Mouse (Mus musculus): ENCODE data around the gene Rhot2. TPM values are rescaled to one million over a fixed set of nuclear protein-coding genes. Genes with fewer than 3 reads are reported as not detected.

Rhot2 gene
- polyA plus RNA-seq, 1 experiment from 2014 or later: 9.2 TPM

Small RNA genes lying within 50 kb of the gene (microRNA-seq; reads per million reads assigned to microRNA genes)
- not detected for gene Mir3082

Other genes with a start within 250 kb of the Rhot2 start
- 0.63 and 2.2 TPM in 2 replicates for gene Gng13, start 127.7 kb downstream of the Rhot2 start, polyA plus RNA-seq (2015; fragmentation: Nextera tagmentation; extraction: Ambion mirVana)
- gene Chtf18, start 117.4 kb downstream of the Rhot2 start, polyA plus RNA-seq (2015; fragmentation: Nextera tagmentation; extraction: Ambion mirVana): 6.3 and 7.4 TPM in 2 replicates
- 8.7 and 12.9 TPM in 2 replicates for gene Rpusd1, start 117.2 kb downstream of the Rhot2 start, polyA plus RNA-seq (2015; fragmentation: Nextera tagmentation; extraction: Ambion mirVana)
- gene Mslnl, start 108.8 kb downstream of the Rhot2 start, polyA plus RNA-seq (2015; fragmentation: Nextera tagmentation; extraction: Ambion mirVana): 0.06 and 0.07 TPM in 2 replicates
- gene Msln, start 90.5 kb downstream of the Rhot2 start, polyA plus RNA-seq (2015; fragmentation: Nextera tagmentation; extraction: Ambion mirVana): 160 and 189 TPM in 2 replicates
- 19.4 and 20.0 TPM in 2 replicates for gene Narfl, start 71.1 kb downstream of the Rhot2 start, polyA plus RNA-seq (2015; fragmentation: Nextera tagmentation; extraction: Ambion mirVana)
- gene Haghl, start 59.2 kb downstream of the Rhot2 start, polyA plus RNA-seq (2015; fragmentation: Nextera tagmentation; extraction: Ambion mirVana): 37.6 and 41.6 TPM in 2 replicates
- 0.24 and 0.27 TPM in 2 replicates for gene Ccdc78, start 58.3 kb downstream of the Rhot2 start, polyA plus RNA-seq (2015; fragmentation: Nextera tagmentation; extraction: Ambion mirVana)
- 79.0 and 85.2 TPM in 2 replicates for gene Fam173a, start 52.0 kb downstream of the Rhot2 start, polyA plus RNA-seq (2015; fragmentation: Nextera tagmentation; extraction: Ambion mirVana)
- 0.25 TPM in 1 of 2 replicates, not detected in the other for gene AC134908.4, start 49.2 kb downstream of the Rhot2 start, polyA plus RNA-seq (2015; fragmentation: Nextera tagmentation; extraction: Ambion mirVana)
- 22.7 and 22.9 TPM in 2 replicates for gene Metrn, start 47.7 kb downstream of the Rhot2 start, polyA plus RNA-seq (2015; fragmentation: Nextera tagmentation; extraction: Ambion mirVana)
- 1.4 and 1.8 TPM in 2 replicates for gene Fbxl16, start 35.8 kb downstream of the Rhot2 start, polyA plus RNA-seq (2015; fragmentation: Nextera tagmentation; extraction: Ambion mirVana)
- gene Wdr24, start 21.2 kb downstream of the Rhot2 start, polyA plus RNA-seq (2015; fragmentation: Nextera tagmentation; extraction: Ambion mirVana): 10.9 and 11.6 TPM in 2 replicates
- gene Jmjd8, start 16.0 kb downstream of the Rhot2 start, polyA plus RNA-seq (2015; fragmentation: Nextera tagmentation; extraction: Ambion mirVana): 29.1 and 29.4 TPM in 2 replicates
- gene Stub1, start 11.4 kb downstream of the Rhot2 start, polyA plus RNA-seq (2015; fragmentation: Nextera tagmentation; extraction: Ambion mirVana): 207 and 208 TPM in 2 replicates
- 5.1 and 6.3 TPM in 2 replicates for gene Rhbdl1, start 7.6 kb downstream of the Rhot2 start, polyA plus RNA-seq (2015; fragmentation: Nextera tagmentation; extraction: Ambion mirVana)
- 1.8 and 2.3 TPM in 2 replicates for gene Gm20683, start 3.1 kb downstream of the Rhot2 start, polyA plus RNA-seq (2015; fragmentation: Nextera tagmentation; extraction: Ambion mirVana)
- 5.9 and 6.2 TPM in 2 replicates for gene Wdr90, start 16.6 kb upstream of the Rhot2 start, polyA plus RNA-seq (2015; fragmentation: Nextera tagmentation; extraction: Ambion mirVana)
- 13.1 and 18.2 TPM in 2 replicates for gene Mcrip2, start 23.9 kb upstream of the Rhot2 start, polyA plus RNA-seq (2015; fragmentation: Nextera tagmentation; extraction: Ambion mirVana)
- 36.1 and 44.4 TPM in 2 replicates for gene Mettl26, start 30.2 kb upstream of the Rhot2 start, polyA plus RNA-seq (2015; fragmentation: Nextera tagmentation; extraction: Ambion mirVana)
- 0.12 and 0.22 TPM in 2 replicates for gene Wfikkn1, start 36.0 kb upstream of the Rhot2 start, polyA plus RNA-seq (2015; fragmentation: Nextera tagmentation; extraction: Ambion mirVana)
- 16.7 and 18.7 TPM in 2 replicates for gene Rab40c, start 74.9 kb upstream of the Rhot2 start, polyA plus RNA-seq (2015; fragmentation: Nextera tagmentation; extraction: Ambion mirVana)
- 27.5 and 29.1 TPM in 2 replicates for gene Pigq, start 100.1 kb upstream of the Rhot2 start, polyA plus RNA-seq (2015; fragmentation: Nextera tagmentation; extraction: Ambion mirVana)
- not detected in 2 replicates for gene Nhlrc4, start 100.1 kb upstream of the Rhot2 start, polyA plus RNA-seq (2015; fragmentation: Nextera tagmentation; extraction: Ambion mirVana)
- 0.07 TPM in 1 of 2 replicates, not detected in the other for gene A930017K11Rik, start 107.7 kb upstream of the Rhot2 start, polyA plus RNA-seq (2015; fragmentation: Nextera tagmentation; extraction: Ambion mirVana)
- 13.4 and 16.2 TPM in 2 replicates for gene Capn15, start 140.9 kb upstream of the Rhot2 start, polyA plus RNA-seq (2015; fragmentation: Nextera tagmentation; extraction: Ambion mirVana)
- gene Rab11fip3, start 224.7 kb upstream of the Rhot2 start, polyA plus RNA-seq (2015; fragmentation: Nextera tagmentation; extraction: Ambion mirVana): 7.8 and 8.2 TPM in 2 replicates
- 74.4 and 84.5 TPM in 2 replicates for gene Decr2, start 245.5 kb upstream of the Rhot2 start, polyA plus RNA-seq (2015; fragmentation: Nextera tagmentation; extraction: Ambion mirVana)

Data from urinary bladder, postnatal 0 days (tissue).